Mouse (Mus musculus): Measurements from ENCODE around the gene Gm21866. TPM values are rescaled to one million over a fixed set of nuclear protein-coding genes. Genes with fewer than 3 reads are reported as not detected.
"Not testable (repeated sequence)": the region's sequence is repeated elsewhere in the genome, so short reads cannot be mapped to it uniquely, and the experiment has no call there.

Gm21866 gene
- polyA plus RNA-seq (2012; ENCODE audit: insufficient read depth, insufficient read length, low replicate concordance, missing spikeins) = not detected in 2 replicates

- H3K4me1 ChIP-seq (ENCODE audit: control insufficient read depth, insufficient read depth, low read length); H3K4me3 ChIP-seq (ENCODE audit: insufficient read depth, low read depth, low read length); H3K27ac ChIP-seq (ENCODE audit: insufficient read depth, low read depth, low read length): not testable (repeated sequence)
- WGBS = 76% methylated on average over 2 of the region's 3 CpGs
Measured at GRCm38 (mm10) chrY:13465479-13465878, at the start of gene Gm21866. Gm21866 (minus strand) TSS chrY:13465579.

- H3K4me3 ChIP-seq (ENCODE audit: insufficient read depth, low read depth, low read length); H3K4me1 ChIP-seq (ENCODE audit: control insufficient read depth, insufficient read depth, low read length); H3K27ac ChIP-seq (ENCODE audit: insufficient read depth, low read depth, low read length): not testable (repeated sequence)
- WGBS = no CpG with 5 or more reads among the region's 1 CpGs
Measured at GRCm38 (mm10) chrY:13493726-13494125, 28.3 kb upstream of the Gm21866 start, which contains the start of gene Gm20773. Gm20773 (plus strand) TSS chrY:13494026.

Other genes starting within 250 kb of the Gm21866 start
- not detected in 2 replicates for gene Gm21828, start 241.7 kb downstream of the Gm21866 start, polyA plus RNA-seq (2012; ENCODE audit: insufficient read depth, insufficient read length, low replicate concordance, missing spikeins)
- gene Gm21440, start 213.2 kb downstream of the Gm21866 start, polyA plus RNA-seq (2012; ENCODE audit: insufficient read depth, insufficient read length, low replicate concordance, missing spikeins) = not detected in 2 replicates
- not detected in 2 replicates for gene Gm21454, start 213.1 kb downstream of the Gm21866 start, polyA plus RNA-seq (2012; ENCODE audit: insufficient read depth, insufficient read length, low replicate concordance, missing spikeins)
- gene Gm21725, start 116.5 kb downstream of the Gm21866 start, polyA plus RNA-seq (2012; ENCODE audit: insufficient read depth, insufficient read length, low replicate concordance, missing spikeins) = not detected in 2 replicates
- not detected in 2 replicates for gene Gm20773, start 28.4 kb upstream of the Gm21866 start, polyA plus RNA-seq (2012; ENCODE audit: insufficient read depth, insufficient read length, low replicate concordance, missing spikeins)